Mouse (Mus musculus) cerebellum, postnatal 10 days (tissue): ENCODE results near the gene Bcat1.
"Not testable (repeated sequence)": the region's sequence is repeated elsewhere in the genome, so short reads cannot be mapped to it uniquely, and the experiment has no call there.

Experiments used
- DNase-seq, 2 experiments: peaks; one replicate each; pipeline ENCODE4 v3.0.0; 2021; ENCODE audit warnings: mixed read lengths in 2 of 2

The Bcat1 gene

DNA sequence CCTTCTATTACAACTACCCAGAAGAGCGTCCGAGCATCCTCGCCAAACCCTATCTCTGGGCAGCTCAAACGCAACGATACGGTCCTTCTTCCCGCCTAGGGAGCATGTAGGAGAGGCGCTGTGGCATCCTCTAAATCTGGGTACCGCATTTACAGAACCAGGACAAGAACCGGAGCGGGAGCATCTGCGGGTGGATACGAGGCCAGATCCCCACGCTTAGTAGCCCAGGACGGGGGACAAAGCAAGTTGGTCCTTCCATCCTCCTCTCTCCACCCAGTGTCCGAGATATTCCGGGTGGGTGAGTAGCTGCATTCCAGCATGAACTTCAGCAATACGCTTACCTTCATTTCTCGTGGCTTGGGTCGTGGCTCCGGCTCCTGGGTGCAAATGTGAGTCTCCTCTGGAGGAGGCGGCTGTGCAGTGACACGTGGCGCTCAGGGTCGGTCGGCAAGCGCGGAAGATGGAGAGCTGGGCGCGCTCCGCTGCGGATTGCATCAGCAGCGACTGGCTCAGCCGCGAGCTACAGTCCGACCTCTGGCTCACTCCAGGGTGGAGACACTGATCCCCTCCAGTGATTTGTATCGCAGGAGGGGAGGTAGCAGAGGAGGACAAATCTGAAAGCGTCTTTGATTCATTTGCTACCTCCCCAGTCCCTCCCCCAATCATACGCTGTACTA lies at the start of gene Bcat1:
Bcat1 (minus strand) TSS at position 637 of the 677 bp plus-strand sequence.
- DNase-seq: peak; percentile 65 to 72

DNA sequence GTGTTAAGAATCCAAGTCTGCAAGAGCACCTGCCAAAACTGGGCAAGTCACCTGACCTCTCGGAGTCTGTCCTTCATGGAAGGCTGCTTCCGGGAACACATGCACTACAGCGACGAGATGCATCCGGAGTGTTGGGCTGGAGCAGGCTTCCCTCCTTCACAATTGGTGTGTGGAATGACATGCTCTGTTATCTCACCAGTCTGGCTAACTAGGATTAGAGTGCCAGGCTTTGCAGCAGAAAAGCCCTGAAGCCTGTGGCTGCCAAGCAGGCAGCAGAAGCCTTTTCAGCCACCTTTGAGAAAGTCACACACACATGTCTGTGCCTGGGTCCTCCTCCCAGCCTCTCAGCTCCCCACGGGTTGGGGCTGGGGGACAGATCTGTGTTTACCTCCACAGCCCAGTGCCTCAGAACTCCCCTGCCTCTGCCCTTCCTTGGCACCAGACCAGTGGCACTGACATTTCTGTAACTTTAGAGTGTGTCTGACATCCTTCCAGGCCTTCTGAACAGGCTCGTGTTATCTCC lies 49.7 kb upstream of the Bcat1 start:
- peak; percentile 24 to 46 for DNase-seq

DNA sequence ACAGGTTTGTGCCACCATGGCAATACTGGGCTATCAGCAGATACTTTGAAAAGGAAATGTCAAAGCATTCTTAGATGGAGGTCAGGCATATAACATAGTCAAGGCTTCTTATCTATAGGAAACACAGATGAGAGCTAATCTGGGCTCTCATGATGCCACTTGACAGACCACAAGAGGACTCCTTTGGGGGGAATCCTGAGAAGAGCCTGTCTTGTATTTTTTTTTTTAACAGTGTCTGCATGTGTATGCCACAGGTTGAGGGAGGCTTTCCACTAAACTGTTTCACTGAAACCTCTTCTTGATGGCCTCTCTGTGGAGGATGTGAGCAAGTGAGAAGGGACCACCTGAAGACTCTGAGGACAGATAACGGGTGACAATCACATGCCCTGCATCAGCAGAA lies 48.6 kb upstream of the Bcat1 start:
- DNase-seq: no peak

DNA sequence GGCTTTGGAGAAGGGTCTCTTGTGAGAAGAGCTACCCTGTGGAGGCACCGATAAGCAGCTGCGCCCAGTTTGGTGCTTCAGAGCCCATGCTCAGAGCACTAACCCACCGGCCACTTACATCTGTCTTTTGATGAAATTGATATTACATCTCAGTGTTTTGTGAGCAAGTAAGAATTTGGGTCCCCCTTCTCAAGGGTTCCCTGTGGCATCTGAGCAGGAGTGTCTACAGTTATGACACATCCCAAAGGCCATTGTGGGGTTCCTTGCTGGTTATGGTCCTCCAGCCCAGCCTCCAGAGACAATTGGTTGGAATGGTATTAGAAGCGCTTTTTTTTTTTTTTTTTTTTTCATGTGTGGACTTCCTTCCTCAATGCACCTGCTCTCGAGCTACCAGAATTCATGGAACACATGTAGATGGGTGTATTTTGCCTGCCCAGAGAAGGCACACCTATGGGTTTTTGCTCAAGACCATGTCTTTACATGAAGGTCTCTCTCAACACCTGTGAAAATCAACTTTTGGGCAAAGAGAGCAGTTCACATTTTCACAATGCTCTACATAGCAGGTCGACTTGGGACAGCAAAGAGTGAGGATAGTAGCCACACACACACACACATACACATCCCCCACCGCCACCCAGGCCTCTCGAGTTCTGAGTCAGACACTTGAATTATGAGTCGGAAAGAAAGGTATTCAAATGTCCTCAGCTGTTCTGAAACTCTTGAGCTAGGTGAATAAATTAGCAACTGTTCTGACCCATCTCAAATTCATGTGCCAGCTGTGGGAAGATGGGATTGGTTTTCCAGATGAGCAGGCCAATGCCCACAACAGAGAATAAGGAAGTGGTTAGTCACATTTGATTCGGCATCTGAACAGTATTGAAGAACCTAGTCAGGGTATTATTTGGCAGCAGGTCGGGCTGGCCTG lies 47.4 kb upstream of the Bcat1 start:
- DNase-seq: no peak

DNA sequence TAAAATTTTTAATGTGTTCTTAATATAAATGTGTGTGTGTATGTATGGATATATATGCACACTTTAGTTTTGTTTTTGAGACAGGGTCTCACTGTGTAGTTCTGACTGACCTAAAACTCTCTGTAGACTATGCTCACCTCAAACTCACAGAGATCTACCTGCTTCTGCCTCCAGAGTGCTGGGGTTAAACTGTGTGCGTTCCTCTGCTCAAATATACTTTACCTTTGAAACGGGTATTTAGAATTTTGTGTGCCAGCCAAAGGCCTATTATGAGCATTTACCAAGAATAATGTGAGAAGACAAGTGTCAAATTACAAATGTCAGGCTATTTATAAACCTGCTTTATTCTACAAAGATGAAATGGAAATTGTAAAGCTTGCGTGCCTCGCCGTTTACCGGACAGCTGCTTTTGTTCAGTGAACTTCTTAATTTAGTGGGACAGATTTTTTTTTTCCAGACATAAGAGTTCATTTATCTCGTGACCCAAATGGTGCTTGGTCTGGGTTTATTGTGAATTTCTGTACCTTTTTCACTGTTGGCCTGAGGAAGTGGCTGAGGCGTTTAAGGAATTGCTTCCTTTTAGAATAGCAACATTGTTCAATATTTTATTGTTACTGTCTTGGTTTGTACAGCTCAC lies 46.6 kb upstream of the Bcat1 start:
- DNase-seq: no peak

DNA sequence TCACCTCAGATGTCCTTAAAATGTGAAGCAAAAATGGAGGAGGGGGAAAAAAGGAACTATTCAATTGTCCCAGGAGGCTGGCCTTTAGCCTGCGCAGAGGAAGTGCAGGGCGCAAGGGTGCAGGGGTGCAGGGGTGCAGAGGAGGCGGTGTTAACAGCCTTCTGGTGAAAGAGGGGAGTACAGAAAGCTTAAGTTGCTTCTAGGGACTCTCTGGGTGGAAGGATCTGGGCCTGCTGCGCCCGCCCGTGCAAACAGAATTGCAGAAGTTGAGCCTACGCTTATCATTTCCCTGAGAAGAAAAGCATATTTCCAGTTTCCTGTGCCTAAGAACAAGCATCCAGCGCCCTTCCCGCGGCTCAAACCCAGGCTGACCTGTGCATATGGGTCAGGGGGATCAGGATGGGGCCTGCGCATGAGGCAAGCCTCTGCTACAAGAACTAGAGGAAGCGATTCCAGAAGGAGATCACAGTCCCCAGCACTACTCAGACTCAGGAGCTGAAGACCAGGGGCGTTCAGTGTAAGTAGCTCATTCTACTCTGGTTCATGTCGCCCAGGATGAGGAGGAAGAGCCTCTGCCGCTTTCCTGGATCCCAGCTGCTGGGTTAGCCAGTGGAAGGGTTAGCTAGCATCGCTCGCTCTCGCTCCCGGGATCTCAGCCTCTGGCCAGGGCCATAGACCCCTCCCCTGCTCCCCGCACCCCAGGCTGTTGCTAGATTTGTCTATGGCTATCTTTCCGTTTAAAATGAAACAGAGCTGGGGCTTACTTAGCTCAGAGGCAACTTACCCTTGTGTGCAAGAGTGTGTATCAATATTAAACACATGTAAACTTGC lies 45.8 kb upstream of the Bcat1 start:
- DNase-seq: no peak

DNA sequence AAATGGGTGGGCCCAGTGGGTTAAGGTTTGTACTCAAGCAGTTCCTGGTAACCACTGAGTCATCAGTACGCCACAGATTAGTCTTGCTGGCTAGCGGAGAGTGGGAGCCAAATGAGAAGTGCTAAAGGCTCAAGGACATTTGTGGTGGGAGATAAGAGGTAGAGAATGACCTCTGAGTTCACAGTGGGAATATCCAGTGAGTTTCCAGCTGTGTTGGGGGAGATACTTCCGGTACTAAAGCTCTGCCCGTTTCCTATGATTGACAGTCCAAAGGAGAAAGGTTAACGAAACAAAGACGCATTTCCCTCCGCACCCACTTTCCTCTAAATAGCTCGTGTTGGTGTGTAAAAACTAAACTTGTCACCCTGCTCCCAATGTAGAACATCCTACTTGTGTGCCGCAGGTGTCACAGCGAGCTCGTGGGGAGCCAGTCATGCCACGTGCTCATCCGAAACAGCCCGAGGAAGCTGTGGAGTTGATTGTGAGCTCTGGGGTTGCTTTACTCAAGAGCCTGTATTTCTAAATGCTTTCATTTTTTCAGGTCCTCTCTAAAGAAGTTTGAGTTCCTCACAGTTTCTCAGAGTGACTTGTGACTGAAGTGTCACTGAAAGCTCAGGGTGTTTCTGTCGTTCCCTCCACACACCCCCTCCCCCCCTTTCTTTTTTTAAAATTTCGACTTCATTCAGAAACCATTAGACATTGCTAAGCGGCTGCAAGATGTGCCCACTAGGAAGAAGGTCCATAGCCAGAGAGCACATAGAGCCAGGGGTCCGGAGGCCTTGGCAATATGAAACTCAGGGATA lies 45.0 kb upstream of the Bcat1 start:
- no peak for DNase-seq

DNA sequence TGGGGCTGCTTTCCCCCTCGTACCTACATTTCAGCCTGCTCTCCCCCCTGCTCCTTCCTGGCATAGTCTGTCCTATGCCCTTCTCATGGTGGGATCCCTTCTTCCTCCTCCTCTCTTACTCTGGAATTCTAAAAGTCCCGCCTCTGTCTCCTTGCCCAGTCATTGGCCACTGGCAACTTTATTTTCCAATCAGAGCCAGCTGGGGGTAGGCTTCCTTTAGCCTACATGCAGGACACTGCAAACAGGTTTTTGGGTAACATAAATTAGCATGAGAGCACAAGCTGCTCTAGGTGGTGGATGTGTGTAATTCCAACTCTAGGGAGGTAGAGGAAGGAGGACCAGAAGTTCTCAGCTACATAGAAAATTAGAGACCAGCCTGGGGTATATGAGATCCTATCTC lies 44.1 kb upstream of the Bcat1 start:
- DNase-seq: no peak

DNA sequence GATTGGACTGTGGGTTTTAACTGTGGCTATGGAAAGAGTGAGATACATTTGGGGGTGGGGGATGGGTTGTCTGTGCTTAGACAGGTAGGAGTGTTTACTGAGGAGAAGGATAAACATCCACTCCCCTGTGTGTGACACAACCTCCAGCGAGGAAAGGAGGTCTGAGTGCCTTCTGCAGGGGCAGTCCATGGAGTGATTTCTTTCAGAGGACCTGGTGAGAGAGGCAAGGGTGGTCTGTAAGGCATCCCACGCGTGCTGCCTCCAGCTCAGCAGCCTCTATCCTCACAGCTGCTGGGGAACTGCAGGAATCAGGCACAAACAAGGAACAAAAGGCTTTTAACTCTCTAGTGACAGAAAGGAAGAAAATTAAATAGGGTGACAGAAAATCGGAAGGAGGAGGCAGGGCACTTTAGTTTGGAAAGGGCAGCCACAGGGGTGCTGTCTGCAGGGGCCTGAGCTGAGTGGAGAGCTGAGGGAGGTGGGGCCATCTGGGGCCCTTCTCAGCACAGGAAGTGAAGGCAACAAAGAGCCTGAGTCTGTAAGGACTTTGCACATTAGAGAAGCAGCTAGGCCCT lies 40.2 kb upstream of the Bcat1 start:
- no peak for DNase-seq

DNA sequence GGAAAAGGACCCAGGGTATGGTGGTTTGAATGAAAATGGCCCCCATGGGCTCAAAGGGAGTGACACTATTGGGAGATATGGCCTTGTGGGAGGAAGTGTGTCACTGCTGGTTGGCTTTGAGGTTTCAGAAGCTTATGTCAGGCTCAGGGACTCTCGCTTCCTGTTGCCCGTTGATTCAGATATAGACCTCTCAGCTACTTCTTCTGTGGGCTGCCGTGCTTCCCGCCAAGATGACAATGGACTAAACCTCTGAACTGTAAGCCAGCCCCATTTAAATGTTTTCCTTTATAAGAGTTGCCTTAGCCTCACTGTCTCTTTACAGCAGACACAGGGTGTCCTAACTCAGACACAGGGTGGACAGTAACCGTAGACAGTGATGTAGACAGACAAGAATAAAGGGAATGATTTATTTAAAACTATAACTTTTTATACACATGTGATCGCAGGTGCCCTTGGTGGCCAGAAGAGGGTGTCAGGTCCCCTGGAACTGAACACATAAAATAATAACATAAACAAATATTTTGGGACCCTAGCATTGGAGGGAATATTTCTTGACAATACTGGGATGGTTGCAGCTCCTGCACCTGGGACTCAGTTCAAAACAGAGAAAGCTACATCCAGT lies 39.6 kb upstream of the Bcat1 start, which contains the start of gene Lrmp:
Lrmp (plus strand) TSS at position 178 of the 622 bp plus-strand sequence.
- no peak for DNase-seq

DNA sequence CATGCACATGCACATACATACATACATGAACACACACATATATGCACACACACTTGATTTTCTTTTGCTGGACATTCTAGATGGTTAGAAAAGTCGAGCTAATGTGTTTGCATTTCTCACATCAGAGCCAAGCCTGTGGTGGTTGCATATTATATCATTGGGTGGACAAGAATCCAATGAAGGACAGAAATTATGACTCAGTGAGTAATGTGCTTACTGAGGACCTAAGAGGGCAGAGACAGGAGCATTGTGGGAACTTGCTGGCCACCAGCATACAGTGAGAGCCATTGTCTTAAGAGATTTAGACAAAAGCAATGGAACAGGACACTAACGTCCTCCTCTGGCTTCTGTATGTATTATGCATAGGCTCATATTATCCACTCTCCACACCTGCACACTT lies 38.6 kb upstream of the Bcat1 start:
- DNase-seq: no peak

DNA sequence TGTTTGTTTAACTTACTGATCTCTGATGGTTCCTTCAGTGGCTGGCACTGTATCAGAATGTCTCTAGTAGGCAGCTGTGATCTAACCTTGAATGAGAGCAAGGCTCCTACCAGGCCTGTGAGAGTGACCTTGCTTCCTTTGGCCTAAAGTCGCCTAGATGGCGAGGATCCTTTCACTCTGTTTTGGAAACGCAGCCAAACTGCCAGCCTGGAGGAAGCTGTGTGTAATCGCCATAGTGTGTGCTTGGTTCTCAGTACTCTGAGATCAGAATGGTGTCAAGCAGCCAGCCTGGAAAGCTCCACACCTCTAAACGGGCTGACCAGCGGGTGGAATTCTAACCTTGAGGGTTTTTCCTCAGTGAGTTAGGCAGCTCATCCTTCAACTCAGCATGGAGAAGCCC lies 36.9 kb upstream of the Bcat1 start:
- no peak for DNase-seq

DNA sequence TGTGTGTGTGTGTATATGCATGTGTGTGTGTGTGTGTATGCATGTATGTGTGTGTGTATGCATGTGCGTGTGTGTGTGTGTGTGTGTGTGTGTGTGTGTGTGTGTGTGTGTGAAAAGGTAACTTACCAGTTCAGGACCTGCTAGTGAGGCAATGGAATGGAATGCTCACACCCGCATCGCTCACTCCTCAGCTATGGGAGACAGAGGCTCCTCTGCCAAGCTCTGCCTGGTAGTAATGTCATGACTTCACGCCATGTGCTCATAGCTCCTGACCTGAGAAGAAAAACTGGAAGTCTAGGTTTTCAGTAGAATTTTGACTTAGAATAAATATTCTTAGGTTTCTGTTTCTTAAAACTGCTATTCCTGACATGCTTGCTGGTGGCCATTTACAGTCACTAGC lies 34.8 kb upstream of the Bcat1 start:
- no peak for DNase-seq

DNA sequence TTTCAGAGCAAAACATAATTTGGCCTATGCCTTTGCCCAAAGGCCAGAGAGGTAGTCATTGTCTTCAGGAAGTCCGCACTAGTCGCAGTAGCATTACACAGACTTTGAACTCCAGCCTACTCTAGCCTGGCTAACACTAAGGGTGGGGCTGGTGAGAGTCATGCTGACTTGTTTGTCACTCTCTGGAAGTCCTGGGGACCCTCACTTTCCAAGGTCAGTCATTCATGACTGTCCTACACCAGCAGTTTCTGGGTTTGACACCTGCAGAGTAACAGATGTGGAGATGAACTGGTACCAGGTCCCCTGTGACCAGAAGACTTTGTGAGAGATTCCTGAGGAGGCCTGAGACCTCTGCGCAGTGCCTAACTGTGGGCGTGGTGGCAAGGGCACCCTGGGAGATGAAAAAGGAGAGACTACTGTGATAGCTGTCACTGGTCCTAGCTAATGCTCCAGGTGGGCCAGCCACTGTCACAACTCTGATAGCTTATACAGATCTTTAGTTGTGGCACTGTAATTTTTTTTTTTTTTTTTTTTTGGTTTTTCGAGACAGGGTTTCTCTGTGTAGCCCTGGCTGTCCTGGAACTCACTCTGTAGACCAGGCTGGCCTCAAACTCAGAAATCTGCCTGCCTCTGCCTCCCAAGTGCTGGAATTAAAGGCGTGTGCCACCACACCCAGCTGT lies 30.3 kb upstream of the Bcat1 start:
- no peak for DNase-seq

DNA sequence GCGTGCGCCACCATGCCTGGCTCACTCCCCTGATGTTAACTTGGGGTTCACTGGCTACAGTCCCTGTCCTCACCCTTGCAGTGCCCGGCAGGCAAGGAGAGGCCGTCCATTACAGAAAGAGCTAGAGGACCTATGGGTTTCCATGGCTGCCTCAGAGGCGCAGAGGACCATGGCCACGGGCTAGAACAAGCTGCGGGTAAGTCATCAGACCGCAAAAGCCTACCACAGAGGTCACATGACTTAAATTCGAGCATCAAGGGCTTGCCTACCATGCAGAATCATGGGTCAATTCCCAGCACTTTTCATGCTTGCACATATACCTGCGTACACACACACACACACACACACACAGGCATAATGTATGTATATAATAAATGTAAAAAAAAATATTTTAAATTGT lies 29.5 kb upstream of the Bcat1 start:
- DNase-seq: no peak

DNA sequence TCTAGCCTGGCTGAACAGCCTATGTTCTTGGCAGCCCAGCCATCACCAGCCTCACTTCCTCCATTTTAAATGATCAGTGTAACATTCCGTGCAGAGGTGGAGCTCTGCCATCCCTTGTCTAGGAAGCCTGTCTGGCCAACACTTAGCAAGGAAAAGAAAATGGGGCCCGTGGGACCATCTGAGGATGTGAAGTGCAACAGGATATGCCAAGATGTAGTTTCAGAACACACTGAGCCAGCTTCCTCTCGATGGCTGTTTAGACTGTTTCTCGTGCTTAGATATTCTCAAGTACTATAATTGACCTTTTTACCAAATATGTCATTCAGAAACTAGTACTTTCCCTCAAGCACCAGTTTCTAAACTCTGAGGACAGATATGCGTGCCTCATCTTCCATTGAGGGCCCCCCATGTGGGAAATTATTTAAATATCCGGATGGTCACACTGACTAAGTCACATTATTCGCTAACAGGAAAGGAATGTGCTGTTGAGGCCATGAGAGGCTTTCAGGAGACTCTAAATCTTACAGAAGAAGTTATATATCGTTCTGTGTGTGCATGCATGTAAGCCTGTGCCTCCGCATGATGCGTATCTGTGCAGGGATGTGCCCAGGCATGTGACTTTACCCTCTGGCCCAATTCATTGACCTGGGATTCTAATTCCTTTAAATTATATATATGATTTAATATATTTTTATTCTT lies 28.4 kb upstream of the Bcat1 start:
- no peak for DNase-seq

DNA sequence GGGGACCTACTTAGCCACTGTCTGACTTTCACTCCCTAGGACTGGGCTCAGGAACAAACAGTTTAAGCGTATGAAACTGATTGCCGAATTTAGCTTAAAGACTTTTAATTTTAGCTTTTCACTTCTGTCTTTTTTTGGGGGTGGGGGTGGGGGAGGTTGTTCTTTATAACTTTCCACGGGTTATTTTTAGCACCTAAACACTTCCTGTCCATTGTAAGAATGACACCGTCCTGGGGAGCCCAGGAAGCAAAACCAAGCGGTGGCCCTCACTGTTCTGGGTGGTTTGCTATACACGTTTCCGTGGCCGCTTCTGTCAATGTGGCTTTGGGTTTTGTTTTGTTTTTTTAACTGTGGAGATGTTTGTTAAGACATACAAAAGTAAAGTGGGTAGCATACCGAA lies 24.9 kb upstream of the Bcat1 start:
- DNase-seq: no peak

DNA sequence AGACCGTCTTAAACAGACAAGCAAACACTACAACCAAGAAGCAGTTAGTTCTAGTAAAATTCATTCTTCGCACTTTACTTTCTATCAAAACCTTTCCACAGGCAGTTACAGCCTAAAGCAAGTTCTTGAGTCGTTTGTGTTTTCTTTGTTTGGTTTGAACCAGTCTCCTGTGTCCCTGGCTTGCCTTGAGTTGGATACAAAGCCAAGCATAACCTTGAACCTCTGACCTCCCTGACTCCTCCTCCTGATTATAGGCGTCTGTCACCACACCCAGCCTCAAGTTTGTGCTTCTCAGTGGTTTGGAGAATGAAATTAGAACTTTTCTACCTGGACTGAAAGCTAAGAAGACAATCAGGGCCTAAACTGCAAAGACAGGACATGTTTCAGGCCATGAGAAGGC lies 18.4 kb upstream of the Bcat1 start:
- no peak for DNase-seq

DNA sequence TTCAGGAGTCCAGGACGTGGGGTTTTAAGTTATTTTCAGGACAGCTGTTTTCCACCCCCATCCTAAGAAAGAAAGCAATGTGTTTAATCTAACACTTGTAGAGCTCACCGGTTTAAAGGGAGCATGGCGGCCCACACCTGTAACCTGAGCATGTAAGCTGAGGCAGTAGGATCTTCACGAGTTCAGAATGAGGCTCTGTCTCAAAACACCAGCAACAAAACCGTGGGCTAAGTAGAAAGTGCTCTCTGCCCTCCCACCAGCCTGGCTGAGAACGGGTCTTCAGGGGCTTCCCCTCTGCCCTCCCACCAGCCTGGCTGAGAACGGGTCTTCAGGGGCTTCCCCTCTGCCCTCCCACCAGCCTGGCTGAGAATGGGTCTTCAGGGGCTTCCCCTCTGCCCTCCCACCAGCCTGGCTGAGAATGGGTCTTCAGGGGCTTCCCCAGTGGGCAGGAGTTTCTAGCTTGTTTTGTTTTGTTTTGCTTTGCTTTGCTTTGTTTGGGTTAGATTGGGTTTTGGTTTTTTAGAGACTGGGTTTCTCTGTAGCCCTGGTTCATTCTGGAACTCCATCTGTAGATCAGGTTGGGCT lies 17.1 kb upstream of the Bcat1 start:
- DNase-seq: not testable (repeated sequence)
